Mouse (Mus musculus) C2C12 (cell line): Measurements from ENCODE around the gene Hoxa11. TPM values are rescaled to one million over a fixed set of nuclear protein-coding genes. Genes with fewer than 3 reads are reported as not detected.

Source experiments
- H3K27me3 ChIP-seq: one replicate; pipeline ENCODE4 v1.6.1; 2011; ENCODE audit not compliant: control insufficient read depth, insufficient read depth, insufficient read length
- H3K36me3 ChIP-seq: one replicate; pipeline ENCODE4 v1.6.1; 2011; ENCODE audit not compliant: control insufficient read depth, insufficient read depth
- H3K4me3 ChIP-seq: one replicate; pipeline ENCODE4 v1.5.1; 2011; ENCODE audit warnings: mild to moderate bottlenecking, control low read depth; ENCODE audit not compliant: poor library complexity, insufficient read depth, severe bottlenecking
- H3K79me2 ChIP-seq: one replicate; pipeline ENCODE4 v1.6.1; 2011; ENCODE audit not compliant: control insufficient read depth, insufficient read depth
- H3K79me3 ChIP-seq: one replicate; pipeline ENCODE4 v1.6.1; 2011; ENCODE audit warnings: low read depth, control low read depth
- H3ac ChIP-seq: one replicate; pipeline ENCODE3; 2011; ENCODE audit warnings: low read depth; ENCODE audit not compliant: control insufficient read depth, insufficient read length
- CEBPB ChIP-seq: IDR thresholded peaks from one replicate; pipeline ENCODE4 v1.6.1; 2011; ENCODE audit warnings: low read depth, mild to moderate bottlenecking, control low read depth, moderate library complexity
- CTCF ChIP-seq: IDR thresholded peaks from one replicate; pipeline ENCODE4 v1.5.1; 2011; ENCODE audit not compliant: control insufficient read depth, insufficient read depth, insufficient read length
- FOSL1 ChIP-seq: IDR thresholded peaks from one replicate; pipeline ENCODE4 v1.8.0; 2011; ENCODE audit warnings: mild to moderate bottlenecking, low read length; ENCODE audit not compliant: poor library complexity, insufficient read depth, severe bottlenecking
- MAX ChIP-seq: IDR thresholded peaks from one replicate; pipeline ENCODE4 v1.6.1; 2011; ENCODE audit warnings: mild to moderate bottlenecking, control low read depth
- MYOD1 ChIP-seq: IDR thresholded peaks from one replicate; pipeline ENCODE4 v1.6.1; 2011; ENCODE audit warnings: low read depth; ENCODE audit not compliant: control insufficient read depth, insufficient read length
- MYOG ChIP-seq: IDR thresholded peaks from one replicate; pipeline ENCODE4 v1.6.1; 2011; ENCODE audit not compliant: control insufficient read depth, insufficient read length; ENCODE audit errors: extremely low read depth
- USF1 ChIP-seq: IDR thresholded peaks from one replicate; pipeline ENCODE4 v1.6.1; 2011; ENCODE audit warnings: low read depth, mild to moderate bottlenecking, control low read depth, moderate library complexity
- polyA plus RNA-seq: library from polyadenylated mRNA; unstranded; fragments of >200 nt; fragmentation: generic; extraction: Trizol; gene quantifications from one replicate; pipeline ENCODE4 v1.2.1, GENCODE M21; 2012; ENCODE audit warnings: missing spikeins

Hoxa11 gene
- polyA plus RNA-seq, 1 experiment = 19.2 TPM

GRCm38 (mm10) chr6:52229558-52230416 is 15.8 kb downstream of the Hoxa11 start:
- Histone ChIP-seq H3ac (peak overlapping the region; percentile 64), H3K27me3 (no peaks in the 10 kb centered on the region), H3K79me2 (peaks cover 100% of the 10 kb centered on the region), H3K4me3 (peak overlapping the region; percentile 36), H3K36me3 (no peaks in the 10 kb centered on the region), H3K79me3 (peaks cover 83% of the 10 kb centered on the region)
- TF ChIP-seq FOSL1 (no peak), CTCF (no peak)

GRCm38 (mm10) chr6:52228475-52229465 is 16.8 kb downstream of the Hoxa11 start:
- peaks cover 100% of the 10 kb centered on the region for H3K79me2 ChIP-seq
- peaks cover 4% of the 10 kb centered on the region for H3K36me3 ChIP-seq
- H3K79me3 ChIP-seq = peaks cover 85% of the 10 kb centered on the region
- H3K27me3 ChIP-seq = no peaks in the 10 kb centered on the region
- H3K4me3 ChIP-seq = peak overlapping the region; percentile 36
- H3ac ChIP-seq = peak overlapping the region; percentile 77
- TF ChIP-seq MYOD1 (no peak), FOSL1 (no peak), CEBPB (no peak), USF1 (no peak), MYOG (no peak), CTCF (no peak), MAX (no peak)

- H3K79me2 ChIP-seq = peaks cover 100% of the 10 kb centered on the region
- no peaks in the 10 kb centered on the region for H3K27me3 ChIP-seq
- TF ChIP-seq MAX = no peak
- no peak for TF ChIP-seq CTCF
- TF ChIP-seq MYOG = no peak
- TF ChIP-seq MYOD1 = no peak
- TF ChIP-seq FOSL1 = no peak
- no peak for TF ChIP-seq CEBPB
- no peak for TF ChIP-seq USF1
- H3K79me3 ChIP-seq = peaks cover 84% of the 10 kb centered on the region
- H3ac ChIP-seq = no peak overlapping the region
- H3K4me3 ChIP-seq = no peak overlapping the region
- H3K36me3 ChIP-seq = peaks cover 11% of the 10 kb centered on the region
These were observed 18.0 kb downstream of the Hoxa11 start for GRCm38 (mm10) chr6:52227470-52228222.

GRCm38 (mm10) chr6:52226569-52227257 is 18.9 kb downstream of the Hoxa11 start:
- Histone ChIP-seq H3K36me3 (peaks cover 11% of the 10 kb centered on the region), H3K79me3 (peaks cover 75% of the 10 kb centered on the region), H3K27me3 (no peaks in the 10 kb centered on the region), H3ac (peak overlapping the region; percentile 44), H3K4me3 (peak overlapping the region; percentile 76), H3K79me2 (peaks cover 98% of the 10 kb centered on the region)
- TF ChIP-seq MYOG = no peak
- no peak for TF ChIP-seq CTCF
- no peak for TF ChIP-seq CEBPB
- no peak for TF ChIP-seq FOSL1
- TF ChIP-seq MYOD1 = no peak
- no peak for TF ChIP-seq USF1
- TF ChIP-seq MAX = no peak
